Mouse (Mus musculus) forebrain, embryonic 12.5 days (tissue): ENCODE results near the gene Kazn. TPM values are rescaled to one million over a fixed set of nuclear protein-coding genes. Genes with fewer than 3 reads are reported as not detected.

Experiments
- ATAC-seq: fragments of 200-750 bp; cut with Nextera tagmentation; 2 replicates; pipeline ENCODE4 v1.8.0; 2017; ENCODE audit warnings: moderate TSS enrichment; ENCODE audit not compliant: low FRiP score
- H3K27ac ChIP-seq: fragments of 300-500 bp; sonication (generic); 2 replicates; pipeline ENCODE4 v1.5.1; 2016; ENCODE audit warnings: mild to moderate bottlenecking
- H3K27me3 ChIP-seq: fragments of 300-500 bp; sonication (generic); 2 replicates; pipeline ENCODE4 v1.6.1; 2016; ENCODE audit warnings: mild to moderate bottlenecking
- H3K36me3 ChIP-seq: fragments of 300-500 bp; sonication (generic); replicated peaks from 2 replicates; pipeline ENCODE4 v1.6.1; 2016; ENCODE audit warnings: mild to moderate bottlenecking
- H3K4me1 ChIP-seq: fragments of 300-500 bp; sonication (generic); 2 replicates; pipeline ENCODE4 v1.6.1; 2016
- H3K4me2 ChIP-seq: fragments of 300-500 bp; sonication (generic); 2 replicates; pipeline ENCODE4 v1.6.1; 2016; ENCODE audit warnings: mild to moderate bottlenecking, moderate library complexity
- H3K4me3 ChIP-seq: fragments of 300-500 bp; sonication (generic); replicated peaks from 2 replicates; pipeline ENCODE4 v1.5.1; 2016; ENCODE audit warnings: mild to moderate bottlenecking
- H3K9ac ChIP-seq: fragments of 300-500 bp; sonication (generic); 2 replicates; pipeline ENCODE4 v1.6.1; 2016; ENCODE audit warnings: mild to moderate bottlenecking
- H3K9me3 ChIP-seq: fragments of 300-500 bp; sonication (generic); 2 replicates; pipeline ENCODE4 v1.6.1; 2016
- WGBS: fragments of 180-500 bp; shearing (Covaris S2); methylation state at CpG from one replicate; pipeline ENCODE4 v1.1.7; 2016; 5-methylcytosine and 5-hydroxymethylcytosine counted together
- polyA plus RNA-seq: library from polyadenylated mRNA; unstranded; fragments of >200 nt; fragmentation: Nextera tagmentation; extraction: Ambion mirVana; gene quantifications from 2 replicates; pipeline ENCODE4 v1.2.1, GENCODE M21; 2016

The Kazn gene
- polyA plus RNA-seq, 1 experiment from 2014 or later = 22.2 TPM

- H3K36me3 ChIP-seq = no peaks in the 10 kb centered on the region
- 74% methylated on average over 4 of the region's 4 CpGs for whole genome bisulfite sequencing
- no peak overlapping the region for H3K4me2 ChIP-seq
- no peak overlapping the region for H3K9ac ChIP-seq
- H3K9me3 ChIP-seq = no peaks in the 10 kb centered on the region
- no peak overlapping the region for H3K27ac ChIP-seq
- H3K4me1 ChIP-seq = peaks cover 41% of the 10 kb centered on the region
- H3K27me3 ChIP-seq = no peaks in the 10 kb centered on the region
- ATAC-seq = no peak
- H3K4me3 ChIP-seq = no peak overlapping the region
Measured at GRCm38 (mm10) chr4:142169636-142170035, 69.6 kb downstream of the Kazn start.

DNA sequence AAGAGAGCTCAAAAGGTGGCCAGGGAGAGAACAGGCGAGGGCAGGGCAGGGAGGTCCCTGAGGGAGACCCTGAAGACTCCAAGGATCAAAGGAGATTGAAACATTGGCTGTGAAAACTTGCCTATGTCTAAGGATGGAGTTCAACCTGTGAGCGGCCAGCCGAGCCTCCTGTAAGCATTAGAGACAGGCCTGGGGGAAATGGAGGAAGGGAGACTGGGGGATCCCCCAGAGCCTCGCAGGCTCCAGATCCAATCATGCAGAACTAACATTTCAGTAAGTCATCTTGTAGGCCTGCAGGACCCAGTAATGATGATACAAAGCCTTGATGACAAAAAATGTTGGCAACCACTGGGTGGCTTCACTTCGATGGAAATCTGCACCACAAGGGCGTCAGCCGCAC is 70.8 kb downstream of the Kazn start:
- Histone ChIP-seq H3K4me1 (peaks cover 30% of the 10 kb centered on the region), H3K27me3 (no peaks in the 10 kb centered on the region), H3K36me3 (no peaks in the 10 kb centered on the region), H3K4me3 (no peak overlapping the region), H3K9me3 (no peaks in the 10 kb centered on the region), H3K27ac (no peak overlapping the region), H3K9ac (no peak overlapping the region), H3K4me2 (no peak overlapping the region)
- ATAC-seq = no peak
- 83% methylated on average over 7 of the region's 7 CpGs for WGBS

GRCm38 (mm10) chr4:142165835-142166701 is 73.1 kb downstream of the Kazn start:
- no peak overlapping the region for H3K9ac ChIP-seq
- no peaks in the 10 kb centered on the region for H3K27me3 ChIP-seq
- WGBS = 10% methylated on average over 17 of the region's 18 CpGs
- H3K27ac ChIP-seq = peak overlapping the region; percentile 36; the same call in 1 of the 2 replicates
- peaks cover 15% of the 10 kb centered on the region; the same call in 1 of the 2 replicates for H3K36me3 ChIP-seq
- ATAC-seq = no peak
- H3K9me3 ChIP-seq = 0 out of 2 replicates have a peak, but pooled peaks cover 6% of the 10 kb centered on the region
- H3K4me2 ChIP-seq = no peak overlapping the region
- peaks cover 18% of the 10 kb centered on the region for H3K4me1 ChIP-seq
- H3K4me3 ChIP-seq = no peak overlapping the region

DNA sequence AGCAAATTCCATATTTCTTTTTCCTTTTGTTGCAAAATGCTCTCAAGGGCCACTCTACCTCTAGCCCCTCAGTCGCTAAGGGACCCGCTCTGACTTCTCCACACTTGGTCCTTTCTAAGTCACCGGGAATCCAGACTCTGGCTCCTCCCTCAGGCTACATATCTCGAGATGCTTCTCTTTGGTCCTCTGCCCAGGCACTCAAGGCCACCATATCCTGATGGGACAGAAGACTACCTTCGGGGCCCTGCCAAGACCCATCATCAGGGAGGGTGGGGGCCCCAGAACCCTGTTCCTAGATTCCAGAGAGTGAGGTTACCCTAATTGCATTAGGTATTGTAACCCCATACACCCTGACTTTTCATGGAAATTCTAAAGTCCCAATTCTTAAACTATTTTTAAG is 73.8 kb downstream of the Kazn start:
- no peak overlapping the region for H3K27ac ChIP-seq
- H3K4me2 ChIP-seq = no peak overlapping the region
- H3K9me3 ChIP-seq = 0 out of 2 replicates have a peak, but pooled peaks cover 6% of the 10 kb centered on the region
- peaks cover 15% of the 10 kb centered on the region; the same call in 1 of the 2 replicates for H3K36me3 ChIP-seq
- no peak overlapping the region for H3K4me3 ChIP-seq
- H3K27me3 ChIP-seq = no peaks in the 10 kb centered on the region
- WGBS = 49% methylated on average over 5 of the region's 5 CpGs
- peaks cover 17% of the 10 kb centered on the region for H3K4me1 ChIP-seq
- ATAC-seq = no peak
- H3K9ac ChIP-seq = no peak overlapping the region

GRCm38 (mm10) chr4:142164386-142164785 is 74.8 kb downstream of the Kazn start:
- Histone ChIP-seq H3K4me2 (no peak overlapping the region), H3K27ac (no peak overlapping the region), H3K9me3 (0 out of 2 replicates have a peak, but pooled peaks cover 6% of the 10 kb centered on the region), H3K36me3 (peaks cover 15% of the 10 kb centered on the region; the same call in 1 of the 2 replicates), H3K4me3 (no peak overlapping the region), H3K27me3 (no peaks in the 10 kb centered on the region), H3K4me1 (peaks cover 19% of the 10 kb centered on the region), H3K9ac (no peak overlapping the region)
- 60% methylated on average over 4 of the region's 4 CpGs for WGBS
- ATAC-seq = no peak

GRCm38 (mm10) chr4:142163862-142164261 is 75.3 kb downstream of the Kazn start:
- 0 out of 2 replicates have a peak overlapping the region, but pooled peaks have one; percentile 31 for H3K27ac ChIP-seq
- peaks cover 19% of the 10 kb centered on the region for H3K4me1 ChIP-seq
- no peak for ATAC-seq
- H3K9ac ChIP-seq = no peak overlapping the region
- no peaks in the 10 kb centered on the region for H3K27me3 ChIP-seq
- no peak overlapping the region for H3K4me2 ChIP-seq
- WGBS = 60% methylated on average over 3 of the region's 3 CpGs
- H3K4me3 ChIP-seq = no peak overlapping the region
- peaks cover 15% of the 10 kb centered on the region; the same call in 1 of the 2 replicates for H3K36me3 ChIP-seq
- 0 out of 2 replicates have a peak, but pooled peaks cover 6% of the 10 kb centered on the region for H3K9me3 ChIP-seq

DNA sequence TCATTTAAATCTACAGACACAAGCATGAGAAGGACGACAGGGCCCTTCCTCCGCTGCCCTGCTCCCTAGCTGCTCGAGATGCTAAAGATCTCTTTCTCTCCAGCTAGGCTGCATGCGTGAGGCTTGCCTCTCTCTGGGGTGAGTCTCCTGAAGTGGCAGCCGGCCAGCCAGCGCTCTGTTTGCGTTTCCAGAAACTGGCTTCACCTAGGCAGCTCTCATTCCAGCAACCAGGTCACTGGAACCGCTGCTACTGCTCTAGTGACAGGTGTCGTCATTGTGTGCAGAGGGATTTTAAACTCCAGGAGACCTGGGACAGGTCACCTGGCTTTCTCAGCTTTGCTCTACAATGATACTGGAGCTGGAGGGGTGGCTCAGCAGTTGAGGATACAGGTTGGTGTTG is 76.5 kb downstream of the Kazn start:
- H3K27me3 ChIP-seq = no peaks in the 10 kb centered on the region
- H3K9me3 ChIP-seq = 0 out of 2 replicates have a peak, but pooled peaks cover 6% of the 10 kb centered on the region
- H3K4me2 ChIP-seq = no peak overlapping the region
- H3K4me3 ChIP-seq = no peak overlapping the region
- H3K9ac ChIP-seq = no peak overlapping the region
- ATAC-seq = no peak
- WGBS = 93% methylated on average over 9 of the region's 9 CpGs
- peaks cover 19% of the 10 kb centered on the region for H3K4me1 ChIP-seq
- H3K27ac ChIP-seq = no peak overlapping the region
- H3K36me3 ChIP-seq = peaks cover 19% of the 10 kb centered on the region

DNA sequence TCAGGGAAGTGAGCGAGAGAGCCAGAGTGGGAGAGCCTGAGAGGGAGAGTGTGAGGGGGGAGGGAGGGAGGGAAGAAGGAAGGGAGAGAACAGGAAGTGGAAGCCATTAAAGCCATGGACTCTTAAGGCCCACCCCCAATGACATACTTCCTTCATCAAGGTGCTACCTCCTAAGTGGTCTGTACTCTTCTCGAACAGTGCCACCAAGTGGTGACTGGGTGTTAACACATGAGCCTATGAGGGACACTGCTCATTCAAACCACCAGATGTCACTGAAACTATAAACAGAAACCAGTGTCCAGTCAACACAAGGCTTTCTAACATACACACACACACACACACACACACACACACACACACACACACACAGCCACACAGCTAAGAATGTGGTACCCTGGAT is 77.1 kb downstream of the Kazn start:
- WGBS = 91% methylated on average over 2 of the region's 2 CpGs
- Histone ChIP-seq H3K27ac (no peak overlapping the region), H3K4me1 (peaks cover 19% of the 10 kb centered on the region), H3K4me3 (no peak overlapping the region), H3K9ac (no peak overlapping the region), H3K4me2 (no peak overlapping the region), H3K36me3 (peaks cover 23% of the 10 kb centered on the region), H3K27me3 (no peaks in the 10 kb centered on the region), H3K9me3 (0 out of 2 replicates have a peak, but pooled peaks cover 6% of the 10 kb centered on the region)
- no peak for ATAC-seq

GRCm38 (mm10) chr4:142160041-142160440 is 79.2 kb downstream of the Kazn start:
- Histone ChIP-seq H3K27ac (0 out of 2 replicates have a peak overlapping the region, but pooled peaks have one; percentile 2), H3K36me3 (peaks cover 24% of the 10 kb centered on the region), H3K4me3 (no peak overlapping the region), H3K4me1 (peaks cover 8% of the 10 kb centered on the region), H3K9ac (no peak overlapping the region), H3K27me3 (no peaks in the 10 kb centered on the region), H3K9me3 (0 out of 2 replicates have a peak, but pooled peaks cover 6% of the 10 kb centered on the region), H3K4me2 (no peak overlapping the region)
- ATAC-seq = no peak
- WGBS = 49% methylated on average over 8 of the region's 8 CpGs

DNA sequence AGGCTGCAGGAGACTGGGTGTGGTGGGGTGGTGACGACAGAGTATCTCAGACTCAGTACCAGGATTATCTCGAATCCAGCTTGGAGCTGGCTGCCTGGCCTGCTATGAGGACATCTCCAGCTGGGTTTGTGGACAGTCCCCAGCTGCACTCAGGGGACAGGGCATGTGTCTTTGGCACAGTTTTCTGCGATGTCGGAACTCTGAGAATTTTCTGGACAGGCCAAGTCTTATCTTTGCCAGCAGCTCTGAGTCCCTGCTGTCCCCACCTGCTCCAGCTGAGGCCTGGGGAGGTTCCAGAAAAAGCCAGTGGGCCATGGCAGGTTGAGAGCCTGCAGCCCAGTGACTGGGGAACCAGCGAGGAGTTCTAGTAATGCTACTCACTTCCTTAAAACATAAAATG is 82.7 kb downstream of the Kazn start:
- no peak for ATAC-seq
- 91% methylated on average over 5 of the region's 5 CpGs for WGBS
- H3K4me2 ChIP-seq = no peak overlapping the region

GRCm38 (mm10) chr4:142154246-142154645 is 85.0 kb downstream of the Kazn start:
- no peak overlapping the region for H3K4me3 ChIP-seq
- no peak overlapping the region; the same call in 1 of the 2 replicates for H3K27ac ChIP-seq
- no peaks in the 10 kb centered on the region for H3K9me3 ChIP-seq
- no peak overlapping the region for H3K9ac ChIP-seq
- H3K36me3 ChIP-seq = peaks cover 15% of the 10 kb centered on the region
- ATAC-seq = no peak
- no peaks in the 10 kb centered on the region for H3K27me3 ChIP-seq
- no peak overlapping the region for H3K4me2 ChIP-seq
- peaks cover 8% of the 10 kb centered on the region for H3K4me1 ChIP-seq
- WGBS = 77% methylated on average over 11 of the region's 11 CpGs

More for the DNA sequence above, 82.7 kb downstream of the Kazn start:
- Histone ChIP-seq H3K4me1 (peaks cover 11% of the 10 kb centered on the region), H3K4me3 (no peak overlapping the region), H3K27me3 (no peaks in the 10 kb centered on the region), H3K27ac (no peak overlapping the region), H3K9me3 (no peaks in the 10 kb centered on the region), H3K36me3 (peaks cover 9% of the 10 kb centered on the region), H3K9ac (no peak overlapping the region)

- WGBS = 7% methylated on average over 2 of the region's 2 CpGs
- ATAC-seq = peak; percentile 84
- Histone ChIP-seq H3K27me3 (no peaks in the 10 kb centered on the region), H3K27ac (no peak overlapping the region), H3K36me3 (peaks cover 22% of the 10 kb centered on the region), H3K4me3 (no peak overlapping the region), H3K9me3 (no peaks in the 10 kb centered on the region), H3K9ac (no peak overlapping the region), H3K4me2 (no peak overlapping the region), H3K4me1 (peaks cover 8% of the 10 kb centered on the region)
Measured at GRCm38 (mm10) chr4:142153526-142153925, 85.7 kb downstream of the Kazn start.
